Mouse (Mus musculus) hindbrain, embryonic 11.5 days (tissue): ENCODE data around the gene Sfxn2. TPM values are rescaled to one million over a fixed set of nuclear protein-coding genes. Genes with fewer than 3 reads are reported as not detected.

Experiments
- ATAC-seq: fragments of 200-750 bp; cut with Nextera tagmentation; 2 replicates; pipeline ENCODE4 v1.8.0; 2017; ENCODE audit warnings: mild to moderate bottlenecking, moderate TSS enrichment, moderate library complexity; ENCODE audit not compliant: low FRiP score
- DNase-seq: peaks from one replicate; pipeline ENCODE4 v3.0.0-alpha.2; 2015; ENCODE audit warnings: low spot score
- H3K27ac ChIP-seq: fragments of 300-500 bp; sonication (generic); 2 replicates; pipeline ENCODE4 v1.5.1; 2014; ENCODE audit warnings: mild to moderate bottlenecking, low read depth, low read length
- H3K27me3 ChIP-seq: fragments of 300-500 bp; sonication (generic); 2 replicates; pipeline ENCODE4 v1.6.1; 2014; ENCODE audit warnings: mild to moderate bottlenecking, low read length, moderate library complexity, mixed read lengths; ENCODE audit not compliant: control insufficient read depth, insufficient read depth
- H3K36me3 ChIP-seq: fragments of 300-500 bp; sonication (generic); 2 replicates; pipeline ENCODE4 v1.6.1; 2014; ENCODE audit warnings: mild to moderate bottlenecking, low read length, moderate library complexity, mixed read lengths; ENCODE audit not compliant: control insufficient read depth, insufficient read depth
- H3K4me1 ChIP-seq: fragments of 300-500 bp; sonication (generic); replicated peaks from 2 replicates; pipeline ENCODE4 v1.6.1; 2014; ENCODE audit warnings: low read length, mixed read lengths; ENCODE audit not compliant: control insufficient read depth, insufficient read depth
- H3K4me2 ChIP-seq: fragments of 300-500 bp; sonication (generic); replicated peaks from 2 replicates; pipeline ENCODE4 v1.6.1; 2014; ENCODE audit warnings: mild to moderate bottlenecking, low read depth, low read length
- H3K4me3 ChIP-seq: fragments of 300-500 bp; sonication (generic); 2 replicates; pipeline ENCODE4 v1.5.1; 2014; ENCODE audit warnings: low read depth, low read length
- H3K9ac ChIP-seq: fragments of 300-500 bp; sonication (generic); 2 replicates; pipeline ENCODE4 v1.6.1; 2014; ENCODE audit warnings: low read depth, low read length
- H3K9me3 ChIP-seq: fragments of 300-500 bp; sonication (generic); 2 replicates; pipeline ENCODE4 v1.6.1; 2016; ENCODE audit warnings: low read length; ENCODE audit not compliant: control insufficient read depth
- WGBS: fragments of 180-500 bp; shearing (Covaris S2); extraction: QIAGEN DNeasy Blood & Tissue Kit; methylation state at CpG from one replicate; pipeline ENCODE4 v1.1.7; 2014; 5-methylcytosine and 5-hydroxymethylcytosine counted together
- polyA plus RNA-seq: library from polyadenylated mRNA; unstranded; fragments of >200 nt; fragmentation: Nextera tagmentation; extraction: Ambion mirVana; gene quantifications from 2 replicates; pipeline ENCODE4 v1.2.1, GENCODE M21; 2014

Gene Sfxn2
- polyA plus RNA-seq, 1 experiment from 2014 or later: 11.1 TPM

DNA sequence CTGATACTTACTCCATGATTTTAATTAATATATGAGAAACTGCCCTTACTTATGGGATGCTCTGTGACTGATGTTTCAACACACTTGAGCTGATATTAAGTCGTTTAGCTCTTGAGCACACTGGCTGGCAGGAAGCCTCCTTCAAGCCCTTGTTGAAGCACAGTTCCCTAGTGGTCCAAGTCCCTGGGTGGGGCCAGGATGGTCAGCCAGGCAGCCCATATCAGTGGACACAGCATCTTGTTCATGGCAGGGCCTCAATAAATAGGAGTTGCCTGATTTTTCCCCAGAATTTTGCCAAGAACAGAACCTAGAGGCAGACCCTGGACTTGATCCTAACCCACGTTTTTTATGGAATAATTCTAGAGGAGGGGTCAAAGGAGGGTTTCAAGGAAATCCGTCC is 74.1 kb downstream of the Sfxn2 start:
- no peak overlapping the region for H3K4me2 ChIP-seq
- DNase-seq: no peak
- H3K9me3 ChIP-seq: no peaks in the 10 kb centered on the region
- H3K27me3 ChIP-seq: no peaks in the 10 kb centered on the region
- WGBS: 78% methylated on average over 3 of the region's 3 CpGs
- H3K27ac ChIP-seq: no peak overlapping the region
- no peak overlapping the region for H3K4me3 ChIP-seq
- H3K9ac ChIP-seq: no peak overlapping the region
- H3K4me1 ChIP-seq: 0 out of 2 replicates have a peak, but pooled peaks cover 7% of the 10 kb centered on the region
- ATAC-seq: no peak
- no peaks in the 10 kb centered on the region for H3K36me3 ChIP-seq

Other genes starting within 250 kb of the Sfxn2 start
- 10.0 and 11.9 TPM in 2 replicates for gene Psd, start 246.2 kb upstream of the Sfxn2 start, polyA plus RNA-seq
- 26.3 and 27.1 TPM in 2 replicates for gene Fbxl15, start 245.2 kb upstream of the Sfxn2 start, polyA plus RNA-seq
- 252 and 260 TPM in 2 replicates for gene Cuedc2, start 234.7 kb upstream of the Sfxn2 start, polyA plus RNA-seq
- gene Mfsd13a, start 232.2 kb upstream of the Sfxn2 start, polyA plus RNA-seq: 4.4 and 6.9 TPM in 2 replicates
- gene 2310034G01Rik, start 223.1 kb upstream of the Sfxn2 start, polyA plus RNA-seq: 1.7 TPM in 2 replicates
- 223 and 250 TPM in 2 replicates for gene Actr1a, start 177.6 kb upstream of the Sfxn2 start, polyA plus RNA-seq
- 31.9 and 33.2 TPM in 2 replicates for gene Sufu, start 176.5 kb upstream of the Sfxn2 start, polyA plus RNA-seq
- 28.4 and 30.6 TPM in 2 replicates for gene Trim8, start 71.7 kb upstream of the Sfxn2 start, polyA plus RNA-seq
- 145 and 160 TPM in 2 replicates for gene Arl3, start 167 bp upstream of the Sfxn2 start, polyA plus RNA-seq
- 31.5 and 33.4 TPM in 2 replicates for gene Wbp1l, start 25.7 kb downstream of the Sfxn2 start, polyA plus RNA-seq
- 0.29 TPM in 1 of 2 replicates, not detected in the other for gene Cyp17a1, start 99.8 kb downstream of the Sfxn2 start, polyA plus RNA-seq
- gene Borcs7, start 116.5 kb downstream of the Sfxn2 start, polyA plus RNA-seq: 14.2 and 14.9 TPM in 2 replicates
- gene As3mt, start 134.1 kb downstream of the Sfxn2 start, polyA plus RNA-seq: 30.2 and 31.6 TPM in 2 replicates
- gene Cnnm2, start 188.2 kb downstream of the Sfxn2 start, polyA plus RNA-seq: 3.7 and 4.6 TPM in 2 replicates